Mouse (Mus musculus) stomach, embryonic 16.5 days (tissue): ENCODE results near the gene Hddc2. TPM values are rescaled to one million over a fixed set of nuclear protein-coding genes. Genes with fewer than 3 reads are reported as not detected.
"Not testable (repeated sequence)": the region's sequence is repeated elsewhere in the genome, so short reads cannot be mapped to it uniquely, and the experiment has no call there.

Source experiments
- ATAC-seq: fragments of 200-750 bp; cut with Nextera tagmentation; 2 replicates; pipeline ENCODE4 v1.8.0; 2017; ENCODE audit warnings: moderate number of reproducible peaks, moderate TSS enrichment; ENCODE audit not compliant: insufficient read depth, low FRiP score
- H3K27ac ChIP-seq: fragments of 300-500 bp; sonication (generic); 2 replicates; pipeline ENCODE4 v1.5.1; 2014; ENCODE audit warnings: low read length
- H3K27me3 ChIP-seq: fragments of 300-500 bp; sonication (generic); 2 replicates; pipeline ENCODE4 v1.6.1; 2014; ENCODE audit warnings: low read length, control low read depth, mixed read lengths; ENCODE audit not compliant: control insufficient read depth, insufficient read depth
- H3K36me3 ChIP-seq: fragments of 300-500 bp; sonication (generic); 2 replicates; pipeline ENCODE4 v1.6.1; 2014; ENCODE audit warnings: low read length; ENCODE audit not compliant: control insufficient read depth, insufficient read depth
- H3K4me1 ChIP-seq: fragments of 300-500 bp; sonication (generic); 2 replicates; pipeline ENCODE4 v1.6.1; 2014; ENCODE audit warnings: low read length, control low read depth, mixed read lengths; ENCODE audit not compliant: control insufficient read depth, insufficient read depth
- H3K4me2 ChIP-seq: fragments of 300-500 bp; sonication (generic); 2 replicates; pipeline ENCODE4 v1.6.1; 2014; ENCODE audit warnings: low read depth, low read length, mixed read lengths
- H3K4me3 ChIP-seq: fragments of 300-500 bp; sonication (generic); replicated peaks from 2 replicates; pipeline ENCODE4 v1.5.1; 2014; ENCODE audit warnings: mild to moderate bottlenecking, low read length
- H3K9ac ChIP-seq: fragments of 300-500 bp; sonication (generic); 2 replicates; pipeline ENCODE4 v1.6.1; 2014; ENCODE audit warnings: low read length
- H3K9me3 ChIP-seq: fragments of 300-500 bp; sonication (generic); replicated peaks from 2 replicates; pipeline ENCODE4 v1.6.1; 2016; ENCODE audit warnings: low read length, control low read depth; ENCODE audit not compliant: control insufficient read depth
- WGBS: fragments of 180-500 bp; shearing (Covaris S2); extraction: QIAGEN DNeasy Blood & Tissue Kit; methylation state at CpG from one replicate; pipeline ENCODE4 v1.1.7; 2014; 5-methylcytosine and 5-hydroxymethylcytosine counted together
- polyA plus RNA-seq: library from polyadenylated mRNA; unstranded; fragments of >200 nt; fragmentation: Nextera tagmentation; extraction: Ambion mirVana; gene quantifications from 2 replicates; pipeline ENCODE4 v1.2.1, GENCODE M21; 2015

Gene Hddc2
- polyA plus RNA-seq, 1 experiment from 2014 or later: 56.7 TPM

- H3K9me3 ChIP-seq: no peaks in the 10 kb centered on the region
- no peak overlapping the region for H3K4me2 ChIP-seq
- H3K4me3 ChIP-seq: no peak overlapping the region
- no peak overlapping the region for H3K27ac ChIP-seq
- no peak overlapping the region for H3K9ac ChIP-seq
- H3K4me1 ChIP-seq: no peaks in the 10 kb centered on the region
- no peaks in the 10 kb centered on the region for H3K36me3 ChIP-seq
- H3K27me3 ChIP-seq: no peaks in the 10 kb centered on the region
- ATAC-seq: no peak
- 64% methylated on average over 8 of the region's 8 CpGs for WGBS
Measured at GRCm38 (mm10) chr10:31346401-31346800, 33.2 kb downstream of the Hddc2 start.

- no peak for ATAC-seq
- WGBS: 84% methylated on average over 2 of the region's 2 CpGs
- H3K9ac ChIP-seq: no peak overlapping the region
- no peaks in the 10 kb centered on the region for H3K27me3 ChIP-seq
- no peak overlapping the region for H3K4me3 ChIP-seq
- no peaks in the 10 kb centered on the region for H3K9me3 ChIP-seq
- no peak overlapping the region for H3K4me2 ChIP-seq
- H3K27ac ChIP-seq: no peak overlapping the region
- no peaks in the 10 kb centered on the region for H3K4me1 ChIP-seq
- no peaks in the 10 kb centered on the region for H3K36me3 ChIP-seq
Measured at GRCm38 (mm10) chr10:31351056-31351455, 37.9 kb downstream of the Hddc2 start.

DNA sequence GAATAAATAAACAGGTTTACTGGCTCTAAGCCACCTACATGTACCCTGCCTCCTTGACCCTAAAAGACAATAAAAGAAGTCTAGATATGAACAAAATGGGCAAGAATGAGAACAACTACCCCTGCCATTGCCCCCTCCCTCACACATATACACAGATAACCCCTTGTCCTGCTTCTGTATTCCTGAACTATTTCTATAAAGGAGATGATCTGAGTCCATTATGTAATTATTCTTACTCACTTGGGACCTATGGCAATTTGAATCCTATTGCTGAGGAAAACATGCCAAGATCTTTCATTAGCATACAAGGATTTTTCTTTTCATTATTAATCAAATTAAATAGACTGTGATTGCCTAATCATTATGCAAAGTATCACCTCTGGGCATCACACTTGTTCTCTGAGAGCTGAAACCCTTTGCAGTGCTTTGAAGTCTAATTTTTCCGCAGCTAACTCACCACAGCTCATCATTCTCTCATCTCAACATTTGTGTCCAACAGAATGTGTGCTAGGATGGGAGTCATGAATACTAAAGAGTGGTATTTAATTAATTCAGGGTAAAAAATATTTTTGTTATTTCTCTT is 39.8 kb downstream of the Hddc2 start:
- no peak for ATAC-seq
- H3K4me3 ChIP-seq: no peak overlapping the region
- H3K9ac ChIP-seq: no peak overlapping the region
- H3K27ac ChIP-seq: no peak overlapping the region
- H3K4me2 ChIP-seq: no peak overlapping the region
- no peaks in the 10 kb centered on the region for H3K4me1 ChIP-seq
- no peaks in the 10 kb centered on the region for H3K36me3 ChIP-seq
- no peaks in the 10 kb centered on the region for H3K9me3 ChIP-seq
- 82% methylated on average over 1 of the region's 1 CpGs for WGBS
- H3K27me3 ChIP-seq: no peaks in the 10 kb centered on the region

DNA sequence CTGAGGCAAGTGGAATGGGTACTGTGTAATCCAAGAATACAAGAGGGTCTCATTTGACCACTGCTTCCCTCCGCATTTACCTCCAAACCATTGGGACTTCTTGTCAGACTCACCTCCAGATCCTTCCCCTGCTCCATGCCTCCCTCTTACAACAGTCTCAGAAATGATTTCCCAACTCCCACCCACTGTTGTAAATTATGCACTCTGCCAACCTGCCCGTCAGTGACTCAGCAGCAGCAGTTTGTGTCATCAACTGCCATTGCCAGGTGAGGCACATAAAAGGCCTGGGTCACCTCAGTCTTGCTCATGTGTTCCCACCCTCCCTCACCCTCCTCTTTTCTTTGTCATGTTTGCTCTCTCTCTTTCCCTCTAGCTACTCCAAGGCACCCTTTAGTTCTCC is 41.0 kb downstream of the Hddc2 start:
- 70% methylated on average over 2 of the region's 2 CpGs for WGBS
- H3K27me3 ChIP-seq: no peaks in the 10 kb centered on the region

DNA sequence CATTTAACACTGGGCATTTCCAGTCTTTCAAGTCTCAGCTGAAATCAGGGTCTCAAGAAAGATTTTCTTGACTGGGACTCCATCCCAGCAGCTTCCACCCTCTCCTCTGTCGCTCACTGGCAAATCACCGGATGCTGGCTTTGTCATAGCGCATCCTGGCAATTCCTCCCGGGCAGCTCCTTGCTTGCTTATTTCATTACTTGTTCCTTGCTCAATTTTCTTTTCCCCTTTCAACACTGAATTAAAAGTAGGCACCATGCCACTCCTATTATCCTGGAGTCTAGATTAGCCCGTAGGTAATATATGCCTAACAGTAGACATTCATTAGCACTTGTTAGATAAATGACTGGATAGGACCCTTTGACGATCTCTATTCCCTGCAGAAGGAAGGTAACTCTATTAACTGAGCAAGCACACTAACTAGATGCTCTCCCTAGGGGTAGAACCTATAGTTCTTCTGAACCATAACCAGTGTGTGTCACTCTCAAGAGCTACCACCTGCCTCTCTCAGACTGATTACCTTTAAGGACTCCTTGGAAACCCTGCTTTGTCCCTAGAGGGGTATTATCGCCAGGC is 41.8 kb downstream of the Hddc2 start:
- no peak overlapping the region for H3K4me3 ChIP-seq
- H3K9me3 ChIP-seq: no peaks in the 10 kb centered on the region
- no peaks in the 10 kb centered on the region for H3K27me3 ChIP-seq
- no peak overlapping the region for H3K4me2 ChIP-seq
- no peak overlapping the region for H3K9ac ChIP-seq
- H3K36me3 ChIP-seq: no peaks in the 10 kb centered on the region
- no peak overlapping the region for H3K27ac ChIP-seq
- ATAC-seq: no peak
- H3K4me1 ChIP-seq: no peaks in the 10 kb centered on the region
- 74% methylated on average over 7 of the region's 7 CpGs for WGBS

More for the DNA sequence above, 41.0 kb downstream of the Hddc2 start:
- ATAC-seq: no peak
- Histone ChIP-seq H3K4me3 (no peak overlapping the region), H3K4me1 (no peaks in the 10 kb centered on the region), H3K4me2 (no peak overlapping the region), H3K36me3 (no peaks in the 10 kb centered on the region), H3K27ac (no peak overlapping the region), H3K9ac (no peak overlapping the region), H3K9me3 (no peaks in the 10 kb centered on the region)

GRCm38 (mm10) chr10:31359749-31360148 is 46.6 kb downstream of the Hddc2 start:
- Histone ChIP-seq H3K9ac (no peak overlapping the region), H3K27ac (no peak overlapping the region)
- 77% methylated on average over 4 of the region's 4 CpGs for WGBS

DNA sequence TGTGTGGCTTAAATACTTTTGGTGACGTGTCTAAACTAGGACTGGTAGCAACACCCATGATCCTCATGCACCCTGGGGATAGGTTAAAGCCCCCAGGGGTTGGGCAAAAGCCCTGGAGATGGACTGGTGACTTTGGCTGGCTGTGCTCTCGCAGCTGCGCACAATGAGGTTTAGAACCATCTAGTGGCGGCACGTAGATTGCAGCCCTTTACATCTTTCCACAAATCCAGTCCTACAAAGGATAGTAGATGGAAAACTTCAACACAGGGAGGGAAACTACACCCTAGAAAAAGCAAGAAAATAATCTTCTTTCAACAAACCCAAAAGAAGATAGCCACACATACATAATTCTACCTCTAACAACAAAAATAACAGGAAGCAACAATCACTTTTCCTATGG is 57.0 kb downstream of the Hddc2 start:
- not testable (repeated sequence) for H3K9ac ChIP-seq, H3K27ac ChIP-seq, H3K4me2 ChIP-seq, H3K4me3 ChIP-seq, ATAC-seq, H3K4me1 ChIP-seq, H3K27me3 ChIP-seq, H3K9me3 ChIP-seq, H3K36me3 ChIP-seq
- WGBS: 13% methylated on average over 4 of the region's 5 CpGs

More at GRCm38 (mm10) chr10:31359749-31360148, 46.6 kb downstream of the Hddc2 start:
- Histone ChIP-seq H3K4me1 (no peaks in the 10 kb centered on the region), H3K4me2 (no peak overlapping the region), H3K36me3 (no peaks in the 10 kb centered on the region), H3K9me3 (no peaks in the 10 kb centered on the region), H3K4me3 (no peak overlapping the region), H3K27me3 (no peaks in the 10 kb centered on the region)
- no peak for ATAC-seq

Other genes starting within 250 kb of the Hddc2 start
- 20.3 and 21.1 TPM in 2 replicates for gene Tpd52l1, start 132.6 kb downstream of the Hddc2 start, polyA plus RNA-seq